Mouse (Mus musculus) embryo, embryonic 10.5 days (tissue): ENCODE results near the gene Pdzd2.
"Not testable (repeated sequence)": the region's sequence is repeated elsewhere in the genome, so short reads cannot be mapped to it uniquely, and the experiment has no call there.

Experiments
- DNase-seq: peaks from one replicate; pipeline ENCODE4 v3.0.0-alpha.2; 2015; ENCODE audit warnings: low spot score

Pdzd2 gene

GRCm38 (mm10) chr15:12376491-12377069 is 363.1 kb downstream of the Pdzd2 start:
- DNase-seq: no peak

GRCm38 (mm10) chr15:12375641-12376311 is 363.9 kb downstream of the Pdzd2 start:
- DNase-seq: peak; percentile 96

GRCm38 (mm10) chr15:12374916-12375315 is 364.8 kb downstream of the Pdzd2 start:
- no peak for DNase-seq

GRCm38 (mm10) chr15:12373918-12374317 is 365.8 kb downstream of the Pdzd2 start:
- no peak for DNase-seq

GRCm38 (mm10) chr15:12373496-12373895 is 366.2 kb downstream of the Pdzd2 start:
- no peak for DNase-seq

- peak; percentile 91 for DNase-seq
These were observed 368.5 kb downstream of the Pdzd2 start for GRCm38 (mm10) chr15:12371183-12371582.

- DNase-seq: no peak
These were observed 369.6 kb downstream of the Pdzd2 start for GRCm38 (mm10) chr15:12370096-12370495.

GRCm38 (mm10) chr15:12368850-12369249 is 370.9 kb downstream of the Pdzd2 start:
- no peak for DNase-seq

- DNase-seq: no peak
These were observed 371.4 kb downstream of the Pdzd2 start for GRCm38 (mm10) chr15:12368357-12368756.

- DNase-seq: peak; percentile 17
These were observed 372.2 kb downstream of the Pdzd2 start for GRCm38 (mm10) chr15:12367306-12368080.

- DNase-seq: not testable (repeated sequence)
These were observed 373.0 kb downstream of the Pdzd2 start for GRCm38 (mm10) chr15:12366580-12367305.

GRCm38 (mm10) chr15:12366072-12366469 is 373.7 kb downstream of the Pdzd2 start:
- DNase-seq: peak; percentile 72

- no peak for DNase-seq
These were observed 374.2 kb downstream of the Pdzd2 start for GRCm38 (mm10) chr15:12365416-12366071.

GRCm38 (mm10) chr15:12364096-12364495 is 375.6 kb downstream of the Pdzd2 start:
- no peak for DNase-seq

- DNase-seq: no peak
These were observed 377.1 kb downstream of the Pdzd2 start for GRCm38 (mm10) chr15:12362701-12363040.

- DNase-seq: no peak
These were observed 377.6 kb downstream of the Pdzd2 start for GRCm38 (mm10) chr15:12362001-12362700.

GRCm38 (mm10) chr15:12360519-12361212 is 379.1 kb downstream of the Pdzd2 start:
- no peak for DNase-seq

GRCm38 (mm10) chr15:12358384-12358783 is 381.3 kb downstream of the Pdzd2 start:
- DNase-seq: no peak

GRCm38 (mm10) chr15:12357459-12357858 is 382.3 kb downstream of the Pdzd2 start:
- DNase-seq: no peak

- no peak for DNase-seq
These were observed 383.8 kb downstream of the Pdzd2 start for GRCm38 (mm10) chr15:12355907-12356306.

- DNase-seq: no peak
These were observed 384.5 kb downstream of the Pdzd2 start for GRCm38 (mm10) chr15:12355261-12355660.
